Mouse (Mus musculus) adrenal gland, adult (tissue): ENCODE results near the gene Slpi.

Source experiments
- DNase-seq, 2 experiments: peaks; one replicate each; pipeline ENCODE4 v3.0.0; 2022 to 2023; ENCODE audit warnings: low spot score in 1 of 2; ENCODE audit not compliant: inconsistent age in 2 of 2

Slpi gene

GRCm38 (mm10) chr2:164421979-164422378, 33.1 kb upstream of the Slpi start:
- DNase-seq = no peak

GRCm38 (mm10) chr2:164421306-164421705, 32.4 kb upstream of the Slpi start:
- DNase-seq = no peak

GRCm38 (mm10) chr2:164419489-164419888, 30.6 kb upstream of the Slpi start:
- no peak for DNase-seq

GRCm38 (mm10) chr2:164418308-164418875, 29.5 kb upstream of the Slpi start:
- DNase-seq = no peak

GRCm38 (mm10) chr2:164417198-164417597, 28.3 kb upstream of the Slpi start:
- peak in 1 of 2 experiments; percentile 70 for DNase-seq

GRCm38 (mm10) chr2:164414581-164414980, 25.7 kb upstream of the Slpi start:
- DNase-seq = no peak

GRCm38 (mm10) chr2:164414167-164414566, 25.3 kb upstream of the Slpi start:
- DNase-seq = no peak

- DNase-seq = peak; percentile 64 to 82
Measured at GRCm38 (mm10) chr2:164407708-164408107, 18.8 kb upstream of the Slpi start.

GRCm38 (mm10) chr2:164405519-164405918, 16.6 kb upstream of the Slpi start:
- DNase-seq = no peak

GRCm38 (mm10) chr2:164405060-164405459, 16.2 kb upstream of the Slpi start, which contains the start of gene Matn4:
TSS of gene Matn4 (minus strand) at chr2:164405160.
- DNase-seq = no peak

GRCm38 (mm10) chr2:164404082-164404990, 15.4 kb upstream of the Slpi start:
- peak in 1 of 2 experiments; percentile 51 for DNase-seq

- no peak for DNase-seq
Measured at GRCm38 (mm10) chr2:164403396-164404081, 14.6 kb upstream of the Slpi start.

GRCm38 (mm10) chr2:164402906-164403305, 14.0 kb upstream of the Slpi start, which contains the start of gene Rbpjl:
TSS of gene Rbpjl (plus strand) at chr2:164403141.
- DNase-seq = peak; percentile 74 to 88

- no peak for DNase-seq
Measured at GRCm38 (mm10) chr2:164396911-164397310, 8.0 kb upstream of the Slpi start.

- no peak for DNase-seq
Measured at GRCm38 (mm10) chr2:164396076-164396475, 7.2 kb upstream of the Slpi start.

- no peak for DNase-seq
Measured at GRCm38 (mm10) chr2:164393126-164393525, 4.2 kb upstream of the Slpi start.

- peak; percentile 79 to 94 for DNase-seq
Measured at GRCm38 (mm10) chr2:164389499-164389898, 604 bp upstream of the Slpi start.

GRCm38 (mm10) chr2:164386953-164387352, 1.9 kb downstream of the Slpi start:
- DNase-seq = peak; percentile 34 to 74

- no peak for DNase-seq
Measured at GRCm38 (mm10) chr2:164385927-164386763, 2.8 kb downstream of the Slpi start.

GRCm38 (mm10) chr2:164383656-164384399, 5.1 kb downstream of the Slpi start:
- DNase-seq = peak in 1 of 2 experiments; percentile 80
